Mouse (Mus musculus): ENCODE data around the gene Hscb. TPM values are rescaled to one million over a fixed set of nuclear protein-coding genes. Genes with fewer than 3 reads are reported as not detected.
"Not testable (repeated sequence)": the region's sequence is repeated elsewhere in the genome, so short reads cannot be mapped to it uniquely, and the experiment has no call there.

Gene Hscb
- total RNA-seq (2021) = 10 to 100 TPM; 13.7 to 18.9 TPM

GRCm38 (mm10) chr5:110839678-110840365 is at the start of gene Hscb, which contains the start of gene Chek2:
Gene Hscb, minus strand, starts transcription at chr5:110839777.
Gene Chek2, plus strand, starts transcription at chr5:110839979.
- intact Hi-C loops (cut with DNase I) = loop anchor here (2.0 to 5.0 kb wide), 5 partner anchors 58 to 502 kb away; partner anchors contain the start of gene Pus1
- DNase-seq = peak; percentile 99

GRCm38 (mm10) chr5:110888596-110888995 is 49.0 kb upstream of the Hscb start:
- intact Hi-C loops (cut with DNase I) = no loop called here
- DNase-seq = no peak

GRCm38 (mm10) chr5:110879584-110880374 is 40.2 kb upstream of the Hscb start, which contains the start of gene Ttc28:
Gene Ttc28, plus strand, starts transcription at chr5:110879803.
- DNase-seq = peak; percentile 93
- intact Hi-C loops (cut with DNase I) = loop anchor here (1.0 kb wide), 1 partner anchor 22 kb away; no protein-coding TSS in a partner anchor

- intact Hi-C loops (cut with DNase I) = loop anchor here (1.0 kb wide), 1 partner anchor 22 kb away; no protein-coding TSS in a partner anchor
- DNase-seq = no peak
Observed at GRCm38 (mm10) chr5:110879042-110879441, 39.5 kb upstream of the Hscb start.

GRCm38 (mm10) chr5:110878526-110878925 is 38.9 kb upstream of the Hscb start:
- intact Hi-C loops (cut with DNase I); DNase-seq: not testable (repeated sequence)

- no peak for DNase-seq
- intact Hi-C loops (cut with DNase I) = no loop called here
Observed at GRCm38 (mm10) chr5:110877666-110878505, 38.3 kb upstream of the Hscb start.

- no peak for DNase-seq
- intact Hi-C loops (cut with DNase I) = no loop called here
Observed at GRCm38 (mm10) chr5:110875286-110875685, 35.7 kb upstream of the Hscb start.

- intact Hi-C loops (cut with DNase I) = no loop called here
- peak; percentile 35 for DNase-seq
Observed at GRCm38 (mm10) chr5:110874711-110875110, 35.1 kb upstream of the Hscb start.

GRCm38 (mm10) chr5:110873160-110873559 is 33.6 kb upstream of the Hscb start:
- intact Hi-C loops (cut with DNase I) = no loop called here

DNA sequence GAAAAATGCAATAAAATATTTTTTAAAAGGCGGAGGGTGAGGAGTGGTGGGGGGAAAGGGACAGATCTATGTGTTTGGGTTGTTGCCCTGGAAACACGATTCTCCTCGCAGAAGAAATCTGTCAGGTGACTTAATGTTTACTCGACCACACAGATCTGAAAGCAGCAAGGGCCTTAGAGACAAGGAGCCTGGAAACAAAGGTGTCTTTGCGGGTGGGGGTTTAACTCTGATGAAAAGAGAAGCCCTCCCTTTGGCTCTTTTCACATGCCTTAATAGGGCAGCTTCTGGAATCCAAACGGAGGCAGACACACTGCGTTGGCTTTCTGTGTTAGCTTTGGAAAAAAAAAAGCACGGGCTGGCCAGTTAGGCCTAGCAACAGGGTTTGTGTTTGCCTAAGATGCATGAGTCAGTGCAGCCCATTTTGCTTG is 29.7 kb upstream of the Hscb start:
- peak; percentile 32 to 35 for DNase-seq
- intact Hi-C loops (cut with DNase I) = no loop called here

More at GRCm38 (mm10) chr5:110873160-110873559, 33.6 kb upstream of the Hscb start:
- DNase-seq = no peak

DNA sequence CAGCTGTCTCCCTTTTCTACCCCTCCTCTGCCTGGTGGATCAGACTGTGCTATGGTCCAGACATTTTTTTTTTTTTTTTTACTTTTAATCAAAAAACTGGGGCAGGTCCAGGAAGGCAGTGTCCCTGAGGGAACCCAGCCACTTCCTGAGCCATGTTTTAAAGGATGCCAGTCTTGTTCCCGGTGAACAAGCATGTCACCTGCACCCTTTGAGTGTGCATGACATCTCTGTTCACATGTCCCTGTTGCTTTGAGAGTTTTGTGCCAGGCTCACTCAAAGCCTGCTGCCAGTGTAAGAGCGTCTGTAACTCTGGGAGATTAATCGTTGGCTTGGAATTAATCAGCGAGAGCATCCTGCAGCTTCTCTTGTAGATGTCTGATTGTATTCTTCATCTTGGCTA is 28.9 kb upstream of the Hscb start:
- DNase-seq = no peak
- intact Hi-C loops (cut with DNase I) = no loop called here

GRCm38 (mm10) chr5:110860445-110860844 is 20.9 kb upstream of the Hscb start:
- intact Hi-C loops (cut with DNase I) = no loop called here

DNA sequence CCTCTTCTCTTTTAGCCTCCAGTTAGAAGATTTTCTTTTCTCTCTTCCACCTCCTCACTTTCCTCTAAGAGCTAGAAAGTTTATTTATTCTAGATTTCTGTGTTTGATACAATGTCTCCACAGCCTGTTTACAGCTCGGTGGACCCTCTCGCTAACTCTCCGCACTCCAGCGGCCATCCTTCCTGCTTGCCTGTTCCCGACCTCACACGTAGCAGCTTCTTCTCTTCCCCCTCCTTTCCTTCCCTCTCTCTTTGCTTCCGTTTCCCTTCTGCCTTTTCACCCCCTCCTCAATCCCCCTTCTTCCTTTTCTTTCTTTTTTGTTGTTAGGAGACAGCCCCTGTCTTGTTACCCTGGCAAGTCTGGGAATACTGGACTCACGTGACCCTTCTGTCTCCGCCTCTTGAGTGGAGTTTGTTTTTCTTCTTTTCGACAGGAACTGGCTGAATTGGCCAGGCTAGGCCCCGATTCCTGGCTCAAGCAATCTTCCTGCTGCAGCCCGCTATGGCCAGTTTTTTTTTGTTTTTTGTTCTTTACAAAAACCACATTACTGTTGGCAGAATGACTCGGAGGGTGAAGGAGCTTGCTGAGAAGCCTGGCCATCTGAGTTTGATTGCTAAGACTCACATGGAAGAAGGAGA is 19.6 kb upstream of the Hscb start:
- intact Hi-C loops (cut with DNase I) = no loop called here

More at GRCm38 (mm10) chr5:110860445-110860844, 20.9 kb upstream of the Hscb start:
- DNase-seq = no peak

GRCm38 (mm10) chr5:110857091-110857490 is 17.5 kb upstream of the Hscb start:
- peak in 1 of 2 experiments; percentile 57 for DNase-seq
- intact Hi-C loops (cut with DNase I) = loop anchor here (1.0 kb wide), 1 partner anchor 22 kb away; the partner anchor contains the start of gene Ttc28

More for the DNA sequence above, 19.6 kb upstream of the Hscb start:
- peak; percentile 81 for DNase-seq

GRCm38 (mm10) chr5:110852990-110853389 is 13.4 kb upstream of the Hscb start:
- no peak for DNase-seq
- intact Hi-C loops (cut with DNase I) = no loop called here

- intact Hi-C loops (cut with DNase I) = no loop called here
- no peak for DNase-seq
Observed at GRCm38 (mm10) chr5:110841046-110841862, 1.7 kb upstream of the Hscb start.

- intact Hi-C loops (cut with DNase I) = no loop called here
- peak in 1 of 2 experiments; percentile 60 for DNase-seq
Observed at GRCm38 (mm10) chr5:110840465-110840864, 888 bp upstream of the Hscb start.

- no peak for DNase-seq
- intact Hi-C loops (cut with DNase I) = loop anchor here (2.0 to 5.0 kb wide), 5 partner anchors 57 to 503 kb away; partner anchors contain the start of gene Pus1
Observed at GRCm38 (mm10) chr5:110839038-110839677, 419 bp downstream of the Hscb start.

All from heart, postnatal 10 days (tissue).